Mouse (Mus musculus): ENCODE measurements around the gene Slc6a11.

DNA sequence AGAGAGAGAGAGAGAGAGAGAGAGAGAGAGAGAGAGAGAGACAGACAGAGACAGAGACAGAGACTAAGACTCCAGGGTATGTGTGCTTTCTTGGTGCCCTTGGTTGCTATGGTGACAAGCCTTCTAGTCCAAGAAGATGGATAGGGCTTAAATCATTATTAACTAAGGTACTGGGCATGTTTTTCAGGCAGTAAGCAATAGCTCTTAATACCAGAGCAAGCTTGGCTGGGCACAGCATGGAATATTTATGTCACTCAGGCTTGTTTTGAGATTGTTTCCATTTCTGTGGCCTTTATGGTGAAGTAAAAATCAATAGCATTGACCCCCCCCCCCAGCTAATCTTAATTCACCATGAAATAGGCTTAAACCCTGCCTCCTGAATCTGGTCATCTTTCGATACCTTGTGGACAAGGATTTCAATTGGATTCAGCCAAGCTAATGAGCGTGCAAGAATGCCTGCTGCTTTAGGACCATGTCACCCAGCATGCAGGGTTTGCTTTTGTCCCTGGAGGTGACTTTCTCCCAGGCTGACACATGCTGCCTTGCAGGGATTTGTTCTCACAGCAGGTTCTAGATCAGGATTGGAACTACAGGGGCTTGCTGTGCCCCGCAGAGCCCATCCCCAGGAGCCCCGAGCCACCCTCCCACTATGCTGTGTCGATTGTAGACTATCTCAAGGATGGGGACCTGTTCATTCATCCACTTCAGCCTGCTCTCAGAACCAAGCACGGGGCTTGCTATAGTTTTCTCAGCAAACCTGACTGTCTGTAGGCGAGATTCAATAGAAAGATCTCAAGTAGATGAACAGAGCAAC lies 51.5 kb downstream of the Slc6a11 start:
- TF ChIP-seq POLR2A (IDR thresholded peaks at IDR 0.05; ENCODE audit: extremely low read depth, insufficient read depth, low read length) (no peak), CTCF (IDR thresholded peaks at IDR 0.05; ENCODE audit: low read depth, low read length) (no peak)
